In the genomic region with DNA sequence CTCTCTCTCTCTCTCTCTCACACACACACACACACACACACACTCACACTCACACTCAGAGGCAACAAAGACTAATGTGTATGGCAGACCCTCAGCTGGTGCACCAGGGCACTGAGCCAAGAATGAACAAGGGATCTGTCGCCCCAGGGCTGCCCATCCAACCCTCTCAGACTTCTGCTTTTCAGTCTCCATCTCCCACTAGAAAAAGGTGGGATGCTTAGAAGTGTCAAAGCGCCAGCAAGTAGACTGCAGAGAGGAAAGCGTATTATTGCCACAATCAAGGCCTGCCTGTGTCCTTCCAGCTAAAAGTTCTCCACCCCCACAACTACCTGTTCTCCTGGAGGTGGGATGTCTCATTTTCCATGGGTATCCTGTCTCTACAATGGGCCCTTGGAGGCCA, we compare ENCODE assay signal across 9 mouse cellular contexts. TPM values are rescaled to one million over a fixed set of nuclear protein-coding genes. Genes with fewer than 3 reads are reported as not detected.
DNase-seq lines count a peak whose midpoint lies in the region; ATAC-seq lines count a peak whose summit lies in the region.
"Had no signal": no experiment of that assay in that cellular context is flagged by ENCODE, and none has a peak within 500 bp of the region (broad histone marks: within the 10 kb centered on the region; RNA-seq: fewer than 3 reads in every experiment).

No protein-coding gene starts in this region.

- 65% methylated on average over 3 of the region's 3 CpGs for WGBS in hindbrain, embryonic 13.5 days

- 0 out of 2 replicates have a peak overlapping the region, but pooled peaks have one; percentile 40 for H3K27ac ChIP-seq in hindbrain, embryonic 13.5 days

- peaks cover 5% of the 10 kb centered on the region for H3K27me3 ChIP-seq in megakaryocyte, embryonic 14.5 days (replicated peaks)
- peaks cover 46% of the 10 kb centered on the region for H3K27me3 ChIP-seq in hindbrain, embryonic 13.5 days
- H3K27me3 ChIP-seq in splenic B cell, adult 2 months (ENCODE audit: control insufficient read depth, insufficient read depth, low read length, poor library complexity, severe bottlenecking), result no peaks in the 10 kb centered on the region

- H3K4me2 ChIP-seq in hindbrain, embryonic 13.5 days, result peak overlapping the region; percentile 83

- peak overlapping the region; percentile 82 for H3K9ac ChIP-seq in hindbrain, embryonic 13.5 days

- H3K4me1 ChIP-seq in megakaryocyte, embryonic 14.5 days, result peaks cover 86% of the 10 kb centered on the region
- H3K4me1 ChIP-seq in hindbrain, embryonic 13.5 days (replicated peaks), result peaks cover 49% of the 10 kb centered on the region

- H3K36me3 ChIP-seq in megakaryocyte, embryonic 14.5 days (replicated peaks; ENCODE audit: low read length), result peaks cover 34% of the 10 kb centered on the region
- H3K36me3 ChIP-seq in hindbrain, embryonic 13.5 days, result no peaks in the 10 kb centered on the region
- H3K36me3 ChIP-seq in splenic B cell, adult 2 months (ENCODE audit: control insufficient read depth, insufficient read depth, low read length, poor library complexity, severe bottlenecking), result no peaks in the 10 kb centered on the region

- no peaks in the 10 kb centered on the region for H3K9me3 ChIP-seq in megakaryocyte, embryonic 14.5 days
- H3K9me3 ChIP-seq in hindbrain, embryonic 13.5 days, result no peaks in the 10 kb centered on the region

- no peak for ATAC-seq in megakaryocyte, adult 5-6 weeks (ENCODE audit: poor library complexity, severe bottlenecking)
- no peak for ATAC-seq in hindbrain, embryonic 13.5 days (ENCODE audit: low FRiP score)

- peak overlapping the region; percentile 96 for H3K4me3 ChIP-seq in megakaryocyte, embryonic 14.5 days (replicated peaks)
- no peak overlapping the region; the same call in 1 of the 2 replicates for H3K4me3 ChIP-seq in hindbrain, embryonic 13.5 days

- peak; percentile 51 for DNase-seq in cerebellum, adult 9-11 months
- no peak for DNase-seq in cerebellum, adult 11-12 months
- peak; percentile 48 for DNase-seq in splenic B cell, adult 2 months (ENCODE audit: low read depth, low spot score)
- DNase-seq in adrenal gland, postnatal 4 days (ENCODE audit: low spot score in 2 of 2), result no peak
- DNase-seq in right cerebral cortex, postnatal 10 days (ENCODE audit: low spot score in 2 of 2), result no peak
- DNase-seq: adrenal gland, adult 8-10 months had no signal

RNA-seq across cellular contexts. Expression of a gene that starts 1.4 kb away (rescaled TPM):
- polyA plus RNA-seq in megakaryocyte, embryonic 14.5 days (2012; ENCODE audit: insufficient read depth, low replicate concordance), result 534 and 845 TPM in 2 replicates
- total RNA-seq in megakaryocyte, adult 5-6 weeks (2015), result 85.5 and 103 TPM in 2 replicates
- total RNA-seq in megakaryocyte, adult 5-6 weeks (2017), result 91.0 and 123 TPM in 2 replicates
- polyA plus RNA-seq in hindbrain, embryonic 13.5 days (2015; fragmentation: Nextera tagmentation; extraction: Ambion mirVana), result 27.2 and 31.3 TPM in 2 replicates
- total RNA-seq in adrenal gland, postnatal 4 days (2021), result 10 to 100 TPM; 48.9 to 62.7 TPM

RNA-seq across cellular contexts. Expression of a gene that starts 27.2 kb away (rescaled TPM):
- polyA plus RNA-seq in megakaryocyte, embryonic 14.5 days (2012; ENCODE audit: insufficient read depth, low replicate concordance), result 422 and 866 TPM in 2 replicates
- total RNA-seq in megakaryocyte, adult 5-6 weeks (2015), result 76.1 and 81.6 TPM in 2 replicates
- 33.4 and 48.2 TPM in 2 replicates for total RNA-seq in megakaryocyte, adult 5-6 weeks (2017)
- polyA plus RNA-seq in hindbrain, embryonic 13.5 days (2015; fragmentation: Nextera tagmentation; extraction: Ambion mirVana), result 19.3 and 19.9 TPM in 2 replicates
- 10 to 100 TPM; 49.0 to 51.9 TPM for total RNA-seq in adrenal gland, postnatal 4 days (2021)

RNA-seq across cellular contexts. Expression of a gene that starts 34.1 kb away (rescaled TPM):
- 289 and 697 TPM in 2 replicates for polyA plus RNA-seq in megakaryocyte, embryonic 14.5 days (2012; ENCODE audit: insufficient read depth, low replicate concordance)
- total RNA-seq in megakaryocyte, adult 5-6 weeks (2015), result 44.4 and 49.1 TPM in 2 replicates
- 39.6 and 42.3 TPM in 2 replicates for total RNA-seq in megakaryocyte, adult 5-6 weeks (2017)
- polyA plus RNA-seq in hindbrain, embryonic 13.5 days (2015; fragmentation: Nextera tagmentation; extraction: Ambion mirVana), result 0.92 and 1.3 TPM in 2 replicates
- total RNA-seq in adrenal gland, postnatal 4 days (2021), result 10 to 100 TPM in 1 of 2 experiments, 1 to 10 TPM in 1; 8.2 to 11.3 TPM

Comparison
In these comparisons a context has a peak if more than half of its experiments do, and no peak if none do; other contexts are left out.
1. DNase-seq: peak in cerebellum, adult 9-11 months (single experiment) and splenic B cell, adult 2 months (single experiment); none in cerebellum, adult 11-12 months (single experiment), adrenal gland, postnatal 4 days (0 of 2) and right cerebral cortex, postnatal 10 days (0 of 2).